9 mouse cellular contexts compared by ENCODE assay signal in genomic region chr5:99336427-99336826, GRCm38 (mm10).
A peak's percentile ranks its signal among the peaks of the same experiment; 100 is the strongest.
DNase-seq lines count a peak whose midpoint lies in the region; ATAC-seq lines count a peak whose summit lies in the region.
"Had no signal": no experiment of that assay in that cellular context is flagged by ENCODE, and none has a peak within 500 bp of the region (broad histone marks: within the 10 kb centered on the region; RNA-seq: fewer than 3 reads in every experiment).

No protein-coding gene starts in this region.

- no peak overlapping the region for H3K4me3 ChIP-seq in heart, embryonic 11.5 days (ENCODE audit: low read depth, low read length)

- peaks cover 6% of the 10 kb centered on the region for H3K4me1 ChIP-seq in heart, embryonic 11.5 days (ENCODE audit: control insufficient read depth, insufficient read depth, low read length)

- no peak for ATAC-seq in heart, embryonic 11.5 days (replicated peaks; ENCODE audit: insufficient number of reproducible peaks, low FRiP score, low TSS enrichment)
- ATAC-seq in common myeloid progenitor, adult 5-6 weeks (replicated peaks; ENCODE audit: low read depth, poor library complexity, severe bottlenecking), result peak; percentile 93

- no peaks in the 10 kb centered on the region for H3K36me3 ChIP-seq in heart, embryonic 11.5 days (ENCODE audit: control insufficient read depth, insufficient read depth, low read length)

- H3K9ac ChIP-seq in heart, embryonic 11.5 days (ENCODE audit: low read depth, low read length), result no peak overlapping the region

- H3K27me3 ChIP-seq in heart, embryonic 11.5 days (ENCODE audit: control insufficient read depth, insufficient read depth, low read length), result no peaks in the 10 kb centered on the region

- intact Hi-C loops in gastrocnemius, postnatal 14 days (cut with DNase I; ENCODE audit: low total_unique reads), result no loop called here

- peak; percentile 15 to 41 for DNase-seq in heart, adult 18-20 months
- DNase-seq in lung, postnatal 25 days (ENCODE audit: low spot score), result peak; percentile 76
- DNase-seq in spleen, postnatal 36 days (ENCODE audit: low spot score in 2 of 2), result peak; percentile 91 to 92
- DNase-seq in Muller cell, postnatal 12 days (ENCODE audit: inconsistent ontology term), result no peak
- no peak for DNase-seq in testis, postnatal 10 days (ENCODE audit: low spot score)
- DNase-seq in gastrocnemius, postnatal 14 days, result no peak
- DNase-seq: cerebellum, postnatal 10 days had no signal

- no peak overlapping the region for H3K4me2 ChIP-seq in heart, embryonic 11.5 days

- no peak overlapping the region for H3K27ac ChIP-seq in heart, embryonic 11.5 days (ENCODE audit: low read depth, low read length)

- 66% methylated on average over 11 of the region's 11 CpGs for WGBS in heart, embryonic 11.5 days (ENCODE audit: insufficient replicate concordance)

- H3K9me3 ChIP-seq in heart, embryonic 11.5 days (replicated peaks; ENCODE audit: control insufficient read depth, low read length), result no peaks in the 10 kb centered on the region

Comparison
In these comparisons a context has a peak if more than half of its experiments do, and no peak if none do; other contexts are left out.
1. DNase-seq: peak in heart, adult 18-20 months (2 of 2), lung, postnatal 25 days (single experiment) and spleen, postnatal 36 days (2 of 2); none in Muller cell, postnatal 12 days (single experiment), testis, postnatal 10 days (single experiment) and gastrocnemius, postnatal 14 days (single experiment).